Mouse (Mus musculus) heart, embryonic 12.5 days (tissue): ENCODE results near the gene Mlh3. TPM values are rescaled to one million over a fixed set of nuclear protein-coding genes. Genes with fewer than 3 reads are reported as not detected.

Experiments used
- ATAC-seq: fragments of 200-750 bp; cut with Nextera tagmentation; 2 replicates; pipeline ENCODE4 v1.8.0; 2017; ENCODE audit warnings: moderate TSS enrichment, moderate library complexity; ENCODE audit not compliant: insufficient number of reproducible peaks, low FRiP score
- H3K27ac ChIP-seq: fragments of 300-500 bp; sonication (generic); 2 replicates; pipeline ENCODE4 v1.5.1; 2016; ENCODE audit warnings: mild to moderate bottlenecking, moderate library complexity; ENCODE audit not compliant: poor library complexity, severe bottlenecking
- H3K27me3 ChIP-seq: fragments of 300-500 bp; sonication (generic); replicated peaks from 2 replicates; pipeline ENCODE4 v1.6.1; 2016; ENCODE audit warnings: mild to moderate bottlenecking, moderate library complexity
- H3K36me3 ChIP-seq: fragments of 300-500 bp; sonication (generic); 2 replicates; pipeline ENCODE4 v1.6.1; 2016; ENCODE audit warnings: mild to moderate bottlenecking, moderate library complexity
- H3K4me1 ChIP-seq: fragments of 300-500 bp; sonication (generic); replicated peaks from 2 replicates; pipeline ENCODE4 v1.6.1; 2016; ENCODE audit warnings: mild to moderate bottlenecking
- H3K4me2 ChIP-seq: fragments of 300-500 bp; sonication (generic); 2 replicates; pipeline ENCODE4 v1.6.1; 2016; ENCODE audit warnings: mild to moderate bottlenecking, moderate library complexity
- H3K4me3 ChIP-seq: fragments of 300-500 bp; sonication (generic); 2 replicates; pipeline ENCODE4 v1.5.1; 2016; ENCODE audit warnings: mild to moderate bottlenecking
- H3K9ac ChIP-seq: fragments of 300-500 bp; sonication (generic); 2 replicates; pipeline ENCODE4 v1.6.1; 2016; ENCODE audit warnings: mild to moderate bottlenecking, moderate library complexity
- H3K9me3 ChIP-seq: fragments of 300-500 bp; sonication (generic); replicated peaks from 2 replicates; pipeline ENCODE4 v1.6.1; 2016; ENCODE audit warnings: mild to moderate bottlenecking, moderate library complexity
- WGBS: fragments of 180-500 bp; shearing (Covaris S2); methylation state at CpG from one replicate; pipeline ENCODE4 v1.1.7; 2016; 5-methylcytosine and 5-hydroxymethylcytosine counted together
- polyA plus RNA-seq: library from polyadenylated mRNA; unstranded; fragments of >200 nt; fragmentation: Nextera tagmentation; extraction: Ambion mirVana; gene quantifications from 2 replicates; pipeline ENCODE4 v1.2.1, GENCODE M21; 2016

The Mlh3 gene
- polyA plus RNA-seq, 1 experiment from 2014 or later = 7.9 TPM

DNA sequence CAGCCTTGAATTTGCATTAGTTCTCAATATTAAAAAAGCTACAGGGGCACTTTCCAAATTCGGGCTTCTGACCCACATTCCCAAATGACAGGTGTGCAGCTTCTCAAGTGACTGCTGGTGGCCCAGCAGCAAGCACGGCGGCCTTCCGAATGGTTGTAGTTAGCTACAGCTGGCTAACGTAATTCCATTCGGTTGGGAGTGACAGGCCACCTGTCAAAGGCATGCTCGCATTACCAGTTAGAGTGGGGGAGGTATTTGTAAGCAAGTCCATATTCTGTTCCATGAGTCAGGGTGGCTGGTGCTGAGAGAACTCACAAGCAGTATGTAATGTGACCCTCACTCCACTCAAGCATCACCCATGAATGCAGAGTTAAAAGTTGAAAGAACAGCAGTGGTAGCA, 43.2 kb downstream of the Mlh3 start:
- Histone ChIP-seq H3K27me3 (no peaks in the 10 kb centered on the region), H3K4me3 (no peak overlapping the region), H3K4me1 (peaks cover 16% of the 10 kb centered on the region), H3K27ac (no peak overlapping the region), H3K9me3 (peaks cover 3% of the 10 kb centered on the region; the same call in 1 of the 2 replicates), H3K36me3 (peaks cover 51% of the 10 kb centered on the region), H3K4me2 (no peak overlapping the region), H3K9ac (no peak overlapping the region)
- 54% methylated on average over 7 of the region's 7 CpGs for WGBS
- ATAC-seq = no peak

DNA sequence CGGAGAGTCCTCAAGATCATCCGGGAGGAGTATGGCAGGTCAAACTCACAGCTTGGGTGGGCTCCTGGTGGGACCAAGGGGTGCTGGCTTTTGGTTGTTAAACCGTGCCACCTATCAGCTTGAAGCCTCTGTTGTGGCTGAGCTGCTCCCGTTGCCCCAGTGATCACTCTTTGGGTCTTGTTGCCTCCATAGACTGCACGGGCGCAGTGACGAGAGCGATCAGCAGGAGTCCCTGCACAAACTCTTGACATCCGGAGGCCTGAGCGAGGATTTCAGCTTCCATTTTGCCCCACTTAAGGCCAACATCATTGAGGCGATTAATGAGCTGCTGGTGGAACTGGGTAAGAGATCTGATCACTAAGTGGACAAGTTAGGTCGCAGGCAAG, 50.5 kb downstream of the Mlh3 start:
- ATAC-seq = peak; percentile 14; the same call in 1 of the 2 replicates
- Histone ChIP-seq H3K4me1 (peaks cover 15% of the 10 kb centered on the region), H3K9me3 (no peaks in the 10 kb centered on the region)

GRCm38 (mm10) chr12:85219236-85219904, 51.0 kb downstream of the Mlh3 start, which contains the start of gene Eif2b2:
Eif2b2 (plus strand) TSS chr12:85219481.
- H3K9me3 ChIP-seq = no peaks in the 10 kb centered on the region
- H3K9ac ChIP-seq = peak within 1 kb of the TSS; percentile 84
- peaks cover 33% of the 10 kb centered on the region for H3K36me3 ChIP-seq
- WGBS = under 1% methylated on average over 54 of the region's 54 CpGs
- peaks cover 15% of the 10 kb centered on the region for H3K4me1 ChIP-seq
- peak within 1 kb of the TSS; percentile 36; the same call in 1 of the 2 replicates for H3K27ac ChIP-seq
- peak within 1 kb of the TSS; percentile 88 for H3K4me3 ChIP-seq
- H3K27me3 ChIP-seq = no peaks in the 10 kb centered on the region
- peak within 1 kb of the TSS; percentile 87 for H3K4me2 ChIP-seq
- ATAC-seq = peak; percentile 100

More for the DNA sequence above, 50.5 kb downstream of the Mlh3 start:
- H3K4me3 ChIP-seq = peak overlapping the region; percentile 88
- H3K4me2 ChIP-seq = peak overlapping the region; percentile 87
- H3K27ac ChIP-seq = peak overlapping the region; percentile 36; the same call in 1 of the 2 replicates
- WGBS = 1% methylated on average over 12 of the region's 12 CpGs
- H3K9ac ChIP-seq = peak overlapping the region; percentile 84
- H3K36me3 ChIP-seq = peaks cover 38% of the 10 kb centered on the region
- no peaks in the 10 kb centered on the region for H3K27me3 ChIP-seq

DNA sequence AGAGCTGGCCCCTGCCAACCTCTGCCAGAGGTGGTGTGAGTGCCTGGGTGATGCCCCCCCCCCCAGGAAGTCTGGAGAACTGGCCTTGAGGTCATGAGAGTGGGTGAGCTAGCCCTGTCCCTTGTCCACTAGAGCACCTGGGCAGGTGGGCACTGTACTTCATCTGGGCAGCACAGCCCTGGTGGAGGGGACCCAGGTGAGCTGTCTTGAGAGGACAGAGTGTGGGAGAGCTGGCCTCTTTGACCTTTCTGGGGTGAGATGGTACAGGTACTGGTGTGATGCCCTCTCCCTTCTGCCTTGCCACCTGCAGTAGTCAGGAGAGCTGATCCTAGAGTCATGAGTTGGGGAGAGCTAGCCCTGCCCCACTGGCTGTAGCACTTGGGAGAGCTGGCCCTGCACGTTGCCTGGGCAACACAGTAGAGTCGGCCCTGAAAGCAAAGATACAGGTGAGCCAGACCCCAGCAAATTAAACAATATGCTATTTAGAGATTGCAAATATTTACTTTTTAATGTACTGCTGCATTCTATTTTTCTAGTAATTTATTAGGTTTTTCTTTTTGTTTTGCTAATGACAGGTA, 52.6 kb downstream of the Mlh3 start:
- Histone ChIP-seq H3K4me1 (peaks cover 15% of the 10 kb centered on the region), H3K36me3 (peaks cover 18% of the 10 kb centered on the region), H3K27ac (no peak overlapping the region), H3K4me3 (no peak overlapping the region), H3K27me3 (no peaks in the 10 kb centered on the region), H3K4me2 (no peak overlapping the region), H3K9me3 (no peaks in the 10 kb centered on the region), H3K9ac (no peak overlapping the region)
- no peak for ATAC-seq
- 62% methylated on average over 2 of the region's 2 CpGs for WGBS

- Histone ChIP-seq H3K4me2 (no peak overlapping the region), H3K9me3 (no peaks in the 10 kb centered on the region), H3K36me3 (no peaks in the 10 kb centered on the region), H3K9ac (no peak overlapping the region), H3K4me1 (peaks cover 5% of the 10 kb centered on the region), H3K4me3 (no peak overlapping the region), H3K27ac (no peak overlapping the region), H3K27me3 (no peaks in the 10 kb centered on the region)
- 68% methylated on average over 5 of the region's 5 CpGs for WGBS
- ATAC-seq = no peak
Observed at GRCm38 (mm10) chr12:85215031-85215430, 55.4 kb downstream of the Mlh3 start.

DNA sequence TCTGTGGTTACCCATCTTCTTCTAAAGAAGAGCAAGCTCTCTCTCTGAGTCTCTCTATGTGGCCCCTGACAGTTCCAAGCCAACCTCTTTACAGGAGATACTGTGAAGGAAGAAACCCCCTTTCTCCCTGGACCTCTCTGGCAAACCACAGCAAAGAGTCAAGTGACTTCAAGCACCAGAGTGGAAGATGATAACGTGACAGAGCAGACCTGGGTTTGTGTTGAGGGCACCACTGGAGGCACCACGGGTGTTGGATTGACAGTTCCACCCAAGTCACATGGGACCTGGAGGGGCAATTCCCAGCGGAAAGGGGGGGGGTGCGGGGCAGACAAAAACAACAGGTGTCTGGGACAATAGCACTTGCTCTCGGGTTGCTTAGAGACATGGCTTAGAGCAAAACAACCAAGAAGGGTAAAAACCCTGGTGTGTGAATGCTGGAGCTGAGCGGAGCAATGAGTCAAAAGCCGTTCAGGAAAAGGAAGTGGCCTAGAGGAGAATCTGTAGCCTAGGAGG, 61.7 kb downstream of the Mlh3 start:
- ATAC-seq = no peak
- no peak overlapping the region for H3K4me3 ChIP-seq

DNA sequence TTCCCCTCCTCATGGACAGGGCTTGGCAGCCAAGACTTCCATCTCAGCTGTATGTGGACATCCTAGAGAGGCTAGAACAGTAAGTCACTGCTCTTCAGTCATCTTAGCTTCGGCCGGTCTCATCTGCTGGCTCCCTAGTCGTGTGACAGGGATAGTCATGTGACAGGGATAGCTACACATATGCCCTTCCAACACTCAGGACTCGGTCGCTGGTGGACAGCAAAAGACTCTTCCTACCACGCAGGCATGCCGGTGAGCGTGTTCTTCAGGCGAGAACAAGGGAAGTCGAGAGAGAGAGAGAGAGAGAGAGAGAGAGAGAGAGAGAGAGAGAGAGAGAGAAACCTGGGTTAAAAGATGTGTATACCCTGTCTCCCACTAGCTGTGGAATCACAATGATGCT, 65.0 kb downstream of the Mlh3 start:
- no peak overlapping the region for H3K4me2 ChIP-seq
- H3K9ac ChIP-seq = no peak overlapping the region
- H3K27me3 ChIP-seq = 0 out of 2 replicates have a peak, but pooled peaks cover 2% of the 10 kb centered on the region
- H3K4me1 ChIP-seq = peaks cover 22% of the 10 kb centered on the region
- ATAC-seq = no peak
- H3K36me3 ChIP-seq = no peaks in the 10 kb centered on the region
- no peak overlapping the region for H3K4me3 ChIP-seq
- H3K27ac ChIP-seq = no peak overlapping the region
- 79% methylated on average over 10 of the region's 10 CpGs for WGBS
- H3K9me3 ChIP-seq = no peaks in the 10 kb centered on the region

More for the DNA sequence above, 61.7 kb downstream of the Mlh3 start:
- no peak overlapping the region for H3K9ac ChIP-seq
- H3K9me3 ChIP-seq = no peaks in the 10 kb centered on the region
- H3K27me3 ChIP-seq = no peaks in the 10 kb centered on the region
- H3K36me3 ChIP-seq = no peaks in the 10 kb centered on the region
- no peak overlapping the region for H3K4me2 ChIP-seq
- 36% methylated on average over 7 of the region's 7 CpGs for WGBS
- H3K4me1 ChIP-seq = 0 out of 2 replicates have a peak, but pooled peaks cover 2% of the 10 kb centered on the region
- H3K27ac ChIP-seq = no peak overlapping the region

- no peaks in the 10 kb centered on the region for H3K9me3 ChIP-seq
- 0 out of 2 replicates have a peak, but pooled peaks cover 10% of the 10 kb centered on the region for H3K27me3 ChIP-seq
- H3K36me3 ChIP-seq = no peaks in the 10 kb centered on the region
- ATAC-seq = no peak
- peaks cover 25% of the 10 kb centered on the region for H3K4me1 ChIP-seq
- H3K9ac ChIP-seq = no peak overlapping the region
- H3K27ac ChIP-seq = no peak overlapping the region
- WGBS = 51% methylated on average over 8 of the region's 8 CpGs
- H3K4me3 ChIP-seq = no peak overlapping the region
- no peak overlapping the region for H3K4me2 ChIP-seq
Observed at GRCm38 (mm10) chr12:85204105-85204504, 66.3 kb downstream of the Mlh3 start.

GRCm38 (mm10) chr12:85203699-85204098, 66.7 kb downstream of the Mlh3 start:
- no peak overlapping the region for H3K4me2 ChIP-seq
- WGBS = 66% methylated on average over 5 of the region's 5 CpGs

DNA sequence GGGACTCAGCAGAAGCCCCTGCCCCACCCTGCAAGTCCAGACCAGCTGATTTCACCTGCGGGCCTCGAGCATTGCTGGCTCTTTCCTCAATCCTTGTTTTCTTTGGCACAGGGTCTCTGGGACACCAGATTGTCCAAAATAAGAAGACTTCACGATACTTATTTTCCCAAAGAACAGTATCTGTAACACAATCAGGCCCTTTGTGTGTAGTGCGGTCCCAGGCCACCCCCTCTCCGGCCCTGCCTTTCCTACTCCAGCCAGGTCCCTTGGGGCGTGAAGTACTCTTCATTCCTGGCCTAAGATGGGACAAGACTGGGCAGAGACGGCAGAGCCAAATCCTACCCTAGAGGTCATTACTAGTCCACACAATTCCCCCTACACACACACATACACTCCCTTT, 68.2 kb downstream of the Mlh3 start:
- H3K9ac ChIP-seq = no peak overlapping the region
- WGBS = 73% methylated on average over 7 of the region's 7 CpGs
- no peak overlapping the region for H3K27ac ChIP-seq
- H3K4me2 ChIP-seq = no peak overlapping the region
- no peak for ATAC-seq
- H3K27me3 ChIP-seq = 0 out of 2 replicates have a peak, but pooled peaks cover 10% of the 10 kb centered on the region
- H3K36me3 ChIP-seq = no peaks in the 10 kb centered on the region
- no peak overlapping the region for H3K4me3 ChIP-seq
- peaks cover 35% of the 10 kb centered on the region for H3K4me1 ChIP-seq
- H3K9me3 ChIP-seq = no peaks in the 10 kb centered on the region

More at GRCm38 (mm10) chr12:85203699-85204098, 66.7 kb downstream of the Mlh3 start:
- H3K9me3 ChIP-seq = no peaks in the 10 kb centered on the region
- peaks cover 25% of the 10 kb centered on the region for H3K4me1 ChIP-seq
- H3K9ac ChIP-seq = no peak overlapping the region
- H3K4me3 ChIP-seq = no peak overlapping the region
- no peak overlapping the region for H3K27ac ChIP-seq
- 0 out of 2 replicates have a peak, but pooled peaks cover 10% of the 10 kb centered on the region for H3K27me3 ChIP-seq
- H3K36me3 ChIP-seq = no peaks in the 10 kb centered on the region
- ATAC-seq = no peak

- 59% methylated on average over 2 of the region's 2 CpGs for WGBS
- no peak overlapping the region for H3K4me3 ChIP-seq
- ATAC-seq = no peak
Observed at GRCm38 (mm10) chr12:85201830-85202147, 68.6 kb downstream of the Mlh3 start.

More at GRCm38 (mm10) chr12:85201830-85202147, 68.6 kb downstream of the Mlh3 start:
- H3K27ac ChIP-seq = no peak overlapping the region
- H3K4me2 ChIP-seq = no peak overlapping the region
- no peaks in the 10 kb centered on the region for H3K9me3 ChIP-seq
- peaks cover 39% of the 10 kb centered on the region for H3K4me1 ChIP-seq
- H3K36me3 ChIP-seq = no peaks in the 10 kb centered on the region
- 0 out of 2 replicates have a peak, but pooled peaks cover 10% of the 10 kb centered on the region for H3K27me3 ChIP-seq
- H3K9ac ChIP-seq = no peak overlapping the region
